Mouse (Mus musculus) hindbrain, postnatal 0 days (tissue): ENCODE data around the gene Fnbp1. TPM values are rescaled to one million over a fixed set of nuclear protein-coding genes. Genes with fewer than 3 reads are reported as not detected.

ENCODE experiments used
- ATAC-seq: fragments of 200-750 bp; cut with Nextera tagmentation; 2 replicates; pipeline ENCODE4 v1.8.0; 2017; ENCODE audit warnings: mild to moderate bottlenecking, moderate TSS enrichment, moderate library complexity
- DNase-seq: peaks from one replicate; pipeline ENCODE4 v3.0.0-alpha.2; 2015; ENCODE audit warnings: low spot score
- H3K27ac ChIP-seq: fragments of 300-500 bp; sonication (generic); 2 replicates; pipeline ENCODE4 v1.5.1; 2014; ENCODE audit warnings: mild to moderate bottlenecking
- H3K27me3 ChIP-seq: fragments of 300-500 bp; sonication (generic); 2 replicates; pipeline ENCODE4 v1.6.1; 2014; ENCODE audit warnings: low read length, mixed read lengths; ENCODE audit not compliant: insufficient read depth
- H3K36me3 ChIP-seq: fragments of 300-500 bp; sonication (generic); 2 replicates; pipeline ENCODE4 v1.6.1; 2014; ENCODE audit warnings: low read length, mixed read lengths; ENCODE audit not compliant: insufficient read depth
- H3K4me1 ChIP-seq: fragments of 300-500 bp; sonication (generic); 2 replicates; pipeline ENCODE4 v1.6.1; 2014; ENCODE audit warnings: antibody characterized with exemption, low read length, mixed read lengths; ENCODE audit not compliant: insufficient read depth
- H3K4me2 ChIP-seq: fragments of 300-500 bp; sonication (generic); 2 replicates; pipeline ENCODE4 v1.6.1; 2014; ENCODE audit warnings: low read depth, mild to moderate bottlenecking, low read length, moderate library complexity, mixed read lengths
- H3K4me3 ChIP-seq: fragments of 300-500 bp; sonication (generic); 2 replicates; pipeline ENCODE4 v1.5.1; 2014; ENCODE audit warnings: low read length
- H3K9ac ChIP-seq: fragments of 300-500 bp; sonication (generic); replicated peaks from 2 replicates; pipeline ENCODE4 v1.6.1; 2014; ENCODE audit warnings: mild to moderate bottlenecking, low read length, moderate library complexity, mixed read lengths
- H3K9me3 ChIP-seq: fragments of 300-500 bp; sonication (generic); 2 replicates; pipeline ENCODE4 v1.6.1; 2016; ENCODE audit warnings: low read length, mixed read lengths
- CTCF ChIP-seq: IDR thresholded peaks from 2 replicates; pipeline ENCODE4 v1.5.1; 2016; ENCODE audit warnings: antibody characterized with exemption, control low read depth, low read depth
- WGBS: fragments of 180-500 bp; shearing (Covaris S2); extraction: QIAGEN DNeasy Blood & Tissue Kit; methylation state at CpG from one replicate; pipeline ENCODE4 v1.1.7; 2014; 5-methylcytosine and 5-hydroxymethylcytosine counted together
- polyA plus RNA-seq: library from polyadenylated mRNA; unstranded; fragments of >200 nt; fragmentation: Nextera tagmentation; extraction: Ambion mirVana; gene quantifications from 2 replicates; pipeline ENCODE4 v1.2.1, GENCODE M21; 2015
- total RNA-seq: library from RNA; depleted of rRNA; stranded (reverse); fragments of >200 nt; gene quantifications from 2 replicates; pipeline ENCODE4 v1.2.3, GENCODE M21; 2014

Gene Fnbp1
- total and polyA plus RNA-seq, 2 experiments from 2014 or later = 24.1 to 32.1 TPM

DNA sequence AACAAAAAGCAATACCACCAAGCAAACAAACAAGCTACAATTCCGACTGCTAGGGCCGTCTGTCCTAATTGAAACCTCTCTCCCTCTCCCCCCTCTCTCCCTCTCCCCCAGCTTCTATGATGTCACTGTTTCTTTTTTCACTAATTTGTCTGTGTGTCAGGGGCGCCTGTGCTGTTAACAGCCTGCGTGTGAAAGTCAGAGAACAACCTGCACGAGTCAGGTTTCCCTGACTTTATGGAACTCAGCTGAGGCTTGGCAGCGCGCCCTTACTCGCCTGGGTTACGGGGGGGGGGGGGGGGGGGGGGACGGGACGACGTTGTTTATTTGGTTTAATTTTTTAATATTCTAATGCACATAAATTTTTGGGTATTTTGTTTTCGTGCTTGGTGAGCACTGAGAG is 5.5 kb downstream of the Fnbp1 start:
- H3K4me1 ChIP-seq = peaks cover 9% of the 10 kb centered on the region
- no peak overlapping the region for H3K4me3 ChIP-seq
- H3K9ac ChIP-seq = no peak overlapping the region
- no peaks in the 10 kb centered on the region for H3K36me3 ChIP-seq
- H3K9me3 ChIP-seq = no peaks in the 10 kb centered on the region
- no peaks in the 10 kb centered on the region for H3K27me3 ChIP-seq
- DNase-seq = no peak
- H3K4me2 ChIP-seq = no peak overlapping the region
- TF ChIP-seq CTCF = no peak
- no peak for ATAC-seq
- WGBS = 58% methylated on average over 13 of the region's 13 CpGs
- H3K27ac ChIP-seq = no peak overlapping the region

GRCm38 (mm10) chr2:31135512-31135931 is 6.3 kb downstream of the Fnbp1 start:
- Histone ChIP-seq H3K4me2 (no peak overlapping the region), H3K9ac (no peak overlapping the region), H3K36me3 (no peaks in the 10 kb centered on the region), H3K27me3 (no peaks in the 10 kb centered on the region), H3K4me1 (peaks cover 11% of the 10 kb centered on the region), H3K27ac (no peak overlapping the region), H3K4me3 (no peak overlapping the region), H3K9me3 (no peaks in the 10 kb centered on the region)
- no peak for TF ChIP-seq CTCF
- DNase-seq (no peak), ATAC-seq (no peak)
- 70% methylated on average over 13 of the region's 13 CpGs for WGBS

DNA sequence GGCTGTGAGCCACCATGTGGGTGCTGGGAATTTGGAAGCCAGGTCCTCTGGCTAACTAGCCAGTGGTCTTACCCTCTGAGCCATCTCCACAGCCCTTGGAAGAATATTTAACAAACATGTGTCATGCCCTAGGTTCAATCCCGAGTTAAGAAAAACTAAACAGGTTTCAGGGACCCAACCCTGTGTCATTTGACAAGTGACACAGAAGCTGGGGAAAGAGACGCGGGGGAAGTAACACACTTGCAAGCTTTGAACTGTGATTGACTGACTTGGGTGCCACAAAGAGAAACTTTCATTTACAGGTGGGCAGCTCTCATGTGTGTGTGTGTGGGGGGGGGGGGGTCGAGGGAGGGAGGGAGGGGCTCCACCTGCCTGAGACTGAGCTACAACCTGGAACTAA is 7.8 kb downstream of the Fnbp1 start:
- Histone ChIP-seq H3K27ac (no peak overlapping the region), H3K9ac (no peak overlapping the region), H3K36me3 (no peaks in the 10 kb centered on the region), H3K9me3 (no peaks in the 10 kb centered on the region), H3K4me1 (peaks cover 7% of the 10 kb centered on the region; the same call in 1 of the 2 replicates), H3K27me3 (no peaks in the 10 kb centered on the region), H3K4me2 (no peak overlapping the region), H3K4me3 (no peak overlapping the region)
- TF ChIP-seq CTCF = no peak
- 89% methylated on average over 3 of the region's 4 CpGs for WGBS
- no peak for DNase-seq
- ATAC-seq = no peak

DNA sequence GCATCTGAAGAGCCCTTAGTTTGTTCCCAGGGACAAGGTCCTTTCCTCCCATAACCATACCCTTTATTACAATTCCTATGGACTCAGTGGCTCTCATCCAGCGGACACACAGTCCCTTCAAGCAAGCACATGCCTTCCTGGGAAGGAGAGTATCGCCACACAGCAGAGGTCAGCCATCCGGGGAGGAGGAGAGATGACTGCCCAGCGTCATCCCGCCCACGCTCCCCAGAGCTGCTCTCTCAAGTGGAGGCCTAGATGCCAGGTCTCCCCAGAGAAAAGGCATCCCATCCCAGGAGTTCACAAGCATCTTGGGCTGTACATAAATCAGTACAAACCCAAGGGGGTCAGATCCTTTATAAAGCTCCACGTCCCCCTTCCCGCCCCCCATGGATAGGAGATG is 9.1 kb downstream of the Fnbp1 start:
- Histone ChIP-seq H3K4me1 (peaks cover 7% of the 10 kb centered on the region; the same call in 1 of the 2 replicates), H3K9me3 (no peaks in the 10 kb centered on the region), H3K4me3 (no peak overlapping the region), H3K4me2 (no peak overlapping the region), H3K36me3 (no peaks in the 10 kb centered on the region), H3K9ac (no peak overlapping the region), H3K27ac (no peak overlapping the region), H3K27me3 (no peaks in the 10 kb centered on the region)
- TF ChIP-seq CTCF = no peak
- 63% methylated on average over 8 of the region's 8 CpGs for WGBS
- DNase-seq = no peak
- no peak for ATAC-seq

- no peaks in the 10 kb centered on the region for H3K36me3 ChIP-seq
- ATAC-seq (no peak), DNase-seq (no peak)
- peaks cover 10% of the 10 kb centered on the region; the same call in 1 of the 2 replicates for H3K4me1 ChIP-seq
- no peak overlapping the region for H3K9ac ChIP-seq
- 76% methylated on average over 8 of the region's 8 CpGs for WGBS
- H3K4me3 ChIP-seq = no peak overlapping the region
- H3K4me2 ChIP-seq = no peak overlapping the region
- H3K27ac ChIP-seq = no peak overlapping the region
- TF ChIP-seq CTCF = no peak
- H3K27me3 ChIP-seq = no peaks in the 10 kb centered on the region
- H3K9me3 ChIP-seq = no peaks in the 10 kb centered on the region
Measured at GRCm38 (mm10) chr2:31130815-31131299, 11.0 kb downstream of the Fnbp1 start.

- WGBS = 79% methylated on average over 14 of the region's 14 CpGs
- H3K27me3 ChIP-seq = no peaks in the 10 kb centered on the region
- no peak overlapping the region for H3K4me3 ChIP-seq
- no peaks in the 10 kb centered on the region for H3K9me3 ChIP-seq
- 0 out of 2 replicates have a peak overlapping the region, but pooled peaks have one; percentile 32 for H3K27ac ChIP-seq
- peaks cover 10% of the 10 kb centered on the region; the same call in 1 of the 2 replicates for H3K4me1 ChIP-seq
- DNase-seq = no peak
- no peak for ATAC-seq
- no peak overlapping the region for H3K9ac ChIP-seq
- no peaks in the 10 kb centered on the region for H3K36me3 ChIP-seq
- TF ChIP-seq CTCF = no peak
- H3K4me2 ChIP-seq = no peak overlapping the region
Measured at GRCm38 (mm10) chr2:31129742-31130518, 11.9 kb downstream of the Fnbp1 start.

DNA sequence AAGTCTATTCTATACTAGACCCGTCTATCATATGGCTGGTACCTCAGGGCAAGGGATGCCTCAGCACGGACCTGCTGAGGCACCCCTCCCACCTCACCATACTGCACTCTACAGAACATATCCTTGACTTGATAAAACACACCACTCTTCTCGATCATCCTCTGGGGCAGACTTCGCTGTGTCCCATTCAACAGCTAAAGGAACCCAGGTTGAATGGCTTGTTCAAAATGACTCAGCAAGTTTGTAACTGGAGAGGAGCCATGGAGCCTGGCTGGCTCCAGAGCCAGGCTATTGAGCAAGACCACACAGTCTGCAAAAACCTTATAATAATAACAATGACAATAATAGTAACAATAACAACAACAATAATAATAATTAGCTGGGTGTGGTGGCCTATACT is 13.9 kb downstream of the Fnbp1 start:
- ATAC-seq = no peak
- 65% methylated on average over 4 of the region's 4 CpGs for WGBS
- Histone ChIP-seq H3K27me3 (no peaks in the 10 kb centered on the region), H3K27ac (no peak overlapping the region), H3K4me2 (no peak overlapping the region), H3K4me3 (no peak overlapping the region), H3K4me1 (peaks cover 10% of the 10 kb centered on the region; the same call in 1 of the 2 replicates), H3K9me3 (no peaks in the 10 kb centered on the region), H3K9ac (no peak overlapping the region), H3K36me3 (no peaks in the 10 kb centered on the region)
- no peak for TF ChIP-seq CTCF
- DNase-seq = no peak
